Mouse (Mus musculus): Measurements from ENCODE around the gene Rpl36.

The Rpl36 gene

DNA sequence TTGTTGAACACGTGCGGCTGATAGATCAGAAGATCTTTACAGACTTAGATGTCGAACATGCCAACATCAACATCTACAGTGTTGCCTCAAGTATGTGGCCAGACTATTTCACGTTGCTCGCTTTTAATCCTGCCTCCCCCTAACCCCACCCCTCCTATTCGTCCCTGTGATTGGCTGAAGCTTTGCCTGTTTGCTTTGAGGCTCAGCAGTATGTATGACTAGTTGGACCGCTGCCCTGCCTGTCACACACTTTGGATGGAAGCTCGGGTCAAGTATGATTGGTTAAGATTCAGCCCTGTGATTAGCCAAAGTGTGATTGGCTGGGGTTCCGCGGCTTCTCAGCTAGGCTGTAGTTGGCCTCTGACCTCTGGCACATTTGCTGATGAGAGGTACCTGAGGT lies 38.6 kb downstream of the Rpl36 start:
- in situ Hi-C loops (cut with MboI): no loop called here

- in situ Hi-C loops (cut with MboI): no loop called here
Measured at GRCm38 (mm10) chr17:56654771-56655170, 41.6 kb downstream of the Rpl36 start.

- in situ Hi-C loops (cut with MboI): no loop called here
Measured at GRCm38 (mm10) chr17:56655311-56655710, 42.1 kb downstream of the Rpl36 start.

GRCm38 (mm10) chr17:56656171-56656570 lies 43.0 kb downstream of the Rpl36 start:
- in situ Hi-C loops (cut with MboI): no loop called here

DNA sequence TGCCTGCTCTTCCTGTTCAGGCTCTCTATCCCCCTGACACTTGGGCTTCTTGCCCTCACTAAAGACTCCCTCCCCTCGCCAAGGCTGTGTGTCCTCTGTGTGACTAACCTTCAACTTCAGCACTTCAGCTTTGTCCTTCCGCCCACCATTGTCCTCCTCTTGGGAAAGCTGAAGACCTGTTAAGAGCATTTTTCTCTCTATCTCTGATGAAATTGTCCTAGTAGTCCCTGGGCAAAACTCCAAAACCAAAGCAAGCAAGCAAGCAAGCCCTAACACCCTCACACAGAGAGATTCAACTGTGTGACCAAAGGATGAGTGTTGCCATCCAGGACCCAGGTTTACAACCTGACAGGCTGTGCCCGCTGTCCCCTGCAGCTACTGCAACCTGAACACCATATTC lies 50.4 kb downstream of the Rpl36 start:
- in situ Hi-C loops (cut with MboI): no loop called here

Data from mature B cell (primary cell).